Mouse (Mus musculus): Measurements from ENCODE around the gene Slc2a9.

- TF ChIP-seq TAL1 (IDR thresholded peaks at IDR 0.05; ENCODE audit: low read length), result no peak
- TF ChIP-seq GATA1 (IDR thresholded peaks at IDR 0.05; ENCODE audit: low read length), result no peak
Observed at GRCm38 (mm10) chr5:38429106-38429505, 73.8 kb downstream of the Slc2a9 start.

Measured in erythroblast, embryonic 14.5 days (primary cell).